Mouse (Mus musculus): ENCODE measurements around the gene Hras. TPM values are rescaled to one million over a fixed set of nuclear protein-coding genes. Genes with fewer than 3 reads are reported as not detected.

The Hras gene
- total RNA-seq, 2 experiments from 2014 or later: 148 to 163 TPM

GRCm38 (mm10) chr7:141215101-141215879 is 21.5 kb upstream of the Hras start, which contains the start of gene Rassf7:
Gene Rassf7 (plus strand): TSS chr7:141215860.
- DNase-seq: peak; percentile 71 to 76
- intact Hi-C loops (cut with DNase I): no loop called here

- DNase-seq: no peak
- intact Hi-C loops (cut with DNase I): no loop called here
Observed at GRCm38 (mm10) chr7:141214310-141214709, 20.5 kb upstream of the Hras start.

GRCm38 (mm10) chr7:141213605-141214235 is 19.9 kb upstream of the Hras start, which contains the start of gene Lmntd2:
Gene Lmntd2 (minus strand): TSS chr7:141214080.
- intact Hi-C loops (cut with DNase I): no loop called here
- no peak for DNase-seq

GRCm38 (mm10) chr7:141213133-141213532 is 19.3 kb upstream of the Hras start:
- no peak for DNase-seq
- intact Hi-C loops (cut with DNase I): no loop called here

GRCm38 (mm10) chr7:141210606-141211131 is 16.9 kb upstream of the Hras start:
- no peak for DNase-seq

GRCm38 (mm10) chr7:141210137-141210536 is 16.3 kb upstream of the Hras start:
- DNase-seq: no peak
- intact Hi-C loops (cut with DNase I): no loop called here

More at GRCm38 (mm10) chr7:141210606-141211131, 16.9 kb upstream of the Hras start:
- intact Hi-C loops (cut with DNase I): no loop called here

- DNase-seq: no peak
- intact Hi-C loops (cut with DNase I): no loop called here
Observed at GRCm38 (mm10) chr7:141209526-141209925, 15.7 kb upstream of the Hras start.

- intact Hi-C loops (cut with DNase I): no loop called here
- DNase-seq: no peak
Observed at GRCm38 (mm10) chr7:141206182-141206937, 12.6 kb upstream of the Hras start.

GRCm38 (mm10) chr7:141205504-141205903 is 11.7 kb upstream of the Hras start:
- intact Hi-C loops (cut with DNase I): no loop called here
- no peak for DNase-seq

- intact Hi-C loops (cut with DNase I): no loop called here
- no peak for DNase-seq
Observed at GRCm38 (mm10) chr7:141204546-141204945, 10.7 kb upstream of the Hras start.

- intact Hi-C loops (cut with DNase I): no loop called here
Observed at GRCm38 (mm10) chr7:141198121-141198520, 4.3 kb upstream of the Hras start.

GRCm38 (mm10) chr7:141196619-141197282 is 2.9 kb upstream of the Hras start:
- DNase-seq: no peak
- intact Hi-C loops (cut with DNase I): no loop called here

More at GRCm38 (mm10) chr7:141198121-141198520, 4.3 kb upstream of the Hras start:
- no peak for DNase-seq

GRCm38 (mm10) chr7:141195754-141196153 is 1.9 kb upstream of the Hras start:
- intact Hi-C loops (cut with DNase I): no loop called here
- DNase-seq: no peak

GRCm38 (mm10) chr7:141194830-141195229 is 1.0 kb upstream of the Hras start:
- intact Hi-C loops (cut with DNase I): no loop called here
- DNase-seq: peak; percentile 74 to 78

- DNase-seq: no peak
- intact Hi-C loops (cut with DNase I): no loop called here
Observed at GRCm38 (mm10) chr7:141194409-141194808, 604 bp upstream of the Hras start.

GRCm38 (mm10) chr7:141193348-141193856 is 403 bp downstream of the Hras start:
- DNase-seq: no peak
- intact Hi-C loops (cut with DNase I): no loop called here

GRCm38 (mm10) chr7:141192776-141193347 is 943 bp downstream of the Hras start:
- DNase-seq: no peak
- intact Hi-C loops (cut with DNase I): no loop called here

GRCm38 (mm10) chr7:141191796-141192685 is 1.8 kb downstream of the Hras start:
- no peak for DNase-seq
- intact Hi-C loops (cut with DNase I): no loop called here

- no peak for DNase-seq
- intact Hi-C loops (cut with DNase I): no loop called here
Observed at GRCm38 (mm10) chr7:141191036-141191435, 2.8 kb downstream of the Hras start.
